Mouse (Mus musculus): ENCODE results near the gene Ccdc125.
"Not testable (repeated sequence)": the region's sequence is repeated elsewhere in the genome, so short reads cannot be mapped to it uniquely, and the experiment has no call there.

Gene Ccdc125

DNA sequence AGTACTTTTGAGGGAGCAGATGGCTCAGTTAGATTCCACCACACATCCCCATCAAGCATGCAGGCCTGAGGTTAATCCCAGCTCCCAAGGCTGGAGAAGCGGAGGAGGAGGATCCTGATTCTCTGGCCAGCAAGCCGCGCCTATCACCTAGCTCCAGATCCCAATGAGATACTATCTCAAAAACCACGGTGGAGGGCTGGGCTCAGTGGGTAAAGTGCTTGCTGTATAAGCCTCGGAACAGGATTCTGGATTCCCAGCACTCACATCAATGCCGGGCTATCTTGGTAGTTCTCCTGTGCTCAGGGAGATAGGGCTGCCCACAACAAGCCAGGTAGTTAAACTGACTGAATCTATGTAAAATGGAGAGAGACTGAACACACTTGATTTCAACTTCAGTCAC is 46.0 kb downstream of the Ccdc125 start:
- no peak for DNase-seq (ENCODE audit: extremely low read depth, insufficient read length, low spot score)

DNA sequence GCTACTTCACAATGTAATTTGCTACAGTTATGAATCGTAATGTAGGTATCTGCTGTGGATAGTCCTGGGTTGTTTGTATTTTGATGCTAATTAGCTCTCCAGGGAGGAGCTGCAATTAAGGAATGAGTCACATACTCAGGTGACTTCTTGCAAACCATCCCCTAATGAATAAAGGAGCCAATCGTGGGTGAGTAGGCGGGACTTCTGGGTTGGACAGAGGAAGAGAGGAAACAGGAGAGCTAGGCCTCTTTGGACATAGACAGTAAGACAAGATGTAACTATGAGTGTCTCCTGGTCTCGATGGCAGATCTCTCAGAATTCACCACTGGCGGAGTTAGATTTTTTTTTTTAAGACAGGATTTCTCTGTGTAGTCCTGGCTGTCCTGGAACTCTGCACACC is 52.1 kb downstream of the Ccdc125 start:
- DNase-seq (ENCODE audit: extremely low read depth, insufficient read length, low spot score): no peak

DNA sequence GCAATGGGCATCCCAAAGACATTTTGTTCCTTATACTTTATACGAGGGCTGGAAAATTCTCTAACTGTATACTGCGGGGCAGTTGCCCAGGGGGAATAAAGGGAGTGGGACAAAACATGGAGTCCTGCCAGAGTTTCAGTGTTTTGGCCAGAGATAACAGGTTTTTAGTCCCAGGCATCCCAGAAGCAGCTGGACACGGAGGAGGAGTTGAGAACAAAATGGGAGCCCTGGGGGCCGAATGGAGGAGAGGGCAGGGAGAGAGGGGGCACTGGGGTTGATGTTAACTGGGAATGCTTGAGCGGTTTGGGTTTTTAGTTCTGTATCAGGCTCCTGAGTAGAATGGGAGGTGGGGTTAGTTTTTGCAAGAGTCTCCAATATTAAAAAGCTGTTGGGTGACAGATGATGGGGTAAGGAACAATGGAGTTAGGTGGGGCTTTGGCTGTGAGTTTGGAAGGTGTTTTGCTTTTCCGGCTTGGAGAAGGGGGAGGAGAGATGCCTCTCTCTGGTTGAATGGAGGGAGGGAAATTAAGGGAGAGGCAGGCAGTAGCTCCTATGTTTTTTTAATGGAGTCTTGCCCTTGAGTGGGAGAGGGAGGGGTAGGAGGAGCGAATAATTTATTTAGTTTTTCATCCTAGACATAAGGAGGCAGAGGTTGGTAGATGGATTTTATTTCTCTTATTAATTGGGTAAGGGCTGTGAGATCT is 54.7 kb downstream of the Ccdc125 start:
- DNase-seq (ENCODE audit: extremely low read depth, insufficient read length, low spot score): no peak

DNA sequence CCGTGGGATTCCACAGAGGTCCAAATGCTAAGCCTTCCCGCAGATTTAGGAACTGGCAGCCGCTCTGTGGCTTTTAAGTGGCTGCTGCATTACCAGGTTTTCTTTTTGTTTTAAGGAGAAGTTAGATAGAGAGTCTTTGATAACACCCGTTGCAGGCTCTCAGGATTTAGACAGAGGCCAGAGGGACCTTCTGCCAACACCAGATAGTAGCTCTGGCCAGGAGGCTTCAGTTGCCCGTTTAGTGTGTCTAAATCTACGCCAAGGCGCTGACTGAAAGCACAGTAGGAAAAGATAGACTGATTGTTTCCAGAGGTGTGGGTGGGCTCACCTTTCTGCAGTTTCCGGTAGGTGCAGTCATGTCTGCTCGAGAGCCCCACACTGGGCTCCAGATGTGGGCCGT is 55.7 kb downstream of the Ccdc125 start:
- no peak for DNase-seq (ENCODE audit: extremely low read depth, insufficient read length, low spot score)

DNA sequence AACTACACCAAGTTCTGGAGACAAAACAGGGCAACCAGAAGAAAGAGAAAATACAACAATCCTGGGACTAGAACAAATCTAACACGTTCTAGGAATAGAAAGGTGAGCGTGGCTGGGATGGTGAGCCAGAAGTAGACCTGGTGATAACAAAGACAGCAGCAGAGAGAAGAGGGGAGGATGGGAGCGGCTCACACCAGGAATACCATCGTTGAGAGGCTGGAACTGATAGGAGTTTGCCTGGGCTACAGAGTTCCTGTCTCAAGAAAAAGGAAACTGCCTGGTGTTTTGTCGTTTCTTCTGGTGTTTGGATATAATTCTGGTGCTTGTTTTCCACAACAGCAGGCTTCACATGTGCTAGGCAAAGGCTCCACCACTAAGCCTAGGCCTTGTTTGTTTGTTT is 58.6 kb downstream of the Ccdc125 start:
- DNase-seq (ENCODE audit: extremely low read depth, insufficient read length, low spot score): no peak

DNA sequence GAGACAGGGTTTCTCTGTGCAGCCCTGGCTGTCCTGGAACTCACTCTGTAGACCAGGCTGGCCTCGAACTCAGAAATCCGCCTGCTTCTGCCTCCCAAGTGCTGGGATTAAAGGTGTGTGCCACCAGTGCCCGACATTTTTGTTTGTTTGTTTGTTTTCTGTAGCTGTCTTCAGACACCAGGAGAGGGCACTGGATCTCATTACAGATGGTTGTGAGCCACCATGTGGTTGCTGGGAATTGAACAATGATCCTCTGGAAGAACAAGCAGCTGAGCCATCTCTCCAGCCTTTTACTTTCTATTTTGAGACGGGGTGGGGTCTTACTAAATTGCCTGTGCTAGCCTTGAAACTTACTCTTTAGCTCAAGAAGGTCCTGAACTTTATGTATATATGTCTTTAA is 59.0 kb downstream of the Ccdc125 start:
- not testable (repeated sequence) for DNase-seq (ENCODE audit: extremely low read depth, insufficient read length, low spot score)

GRCm38 (mm10) chr13:100730153-100730860 is 60.8 kb downstream of the Ccdc125 start:
- DNase-seq (ENCODE audit: extremely low read depth, insufficient read length, low spot score): peak; percentile 8

- DNase-seq (ENCODE audit: extremely low read depth, insufficient read length, low spot score): peak; percentile 96
Observed at GRCm38 (mm10) chr13:100730861-100731176, 61.3 kb downstream of the Ccdc125 start, which contains the start of gene Cdk7. TSS of gene Cdk7 (minus strand) at chr13:100730939.

DNA sequence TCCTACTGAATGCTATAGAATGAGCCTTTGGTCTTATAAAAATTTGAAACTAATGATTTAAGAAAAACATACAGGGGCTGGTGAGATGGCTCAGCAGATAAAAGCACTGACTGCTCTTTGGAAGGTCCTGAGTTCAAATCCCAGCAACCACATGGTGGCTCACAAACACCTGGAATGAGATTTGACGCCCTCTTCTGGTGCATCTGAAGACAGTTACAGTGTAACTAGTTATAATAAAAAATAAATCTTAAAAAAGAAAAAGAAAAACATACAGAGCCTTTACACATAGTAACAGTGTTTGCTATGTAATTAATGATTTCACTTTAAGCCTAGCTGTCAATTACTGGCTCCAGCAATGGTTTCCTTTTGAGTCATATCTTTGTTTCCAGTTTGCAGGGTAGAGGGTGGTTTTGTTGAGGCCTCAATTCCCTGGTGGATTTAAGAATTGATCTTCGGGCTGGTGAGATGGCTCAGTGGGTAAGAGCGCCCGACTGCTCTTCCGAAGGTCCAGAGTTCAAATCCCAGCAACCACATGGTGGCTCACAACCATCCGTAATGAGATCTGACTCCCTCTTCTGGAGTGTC is 62.0 kb downstream of the Ccdc125 start:
- DNase-seq (ENCODE audit: extremely low read depth, insufficient read length, low spot score): peak; percentile 18

- no peak for DNase-seq (ENCODE audit: extremely low read depth, insufficient read length, low spot score)
Observed at GRCm38 (mm10) chr13:100732756-100733155, 63.2 kb downstream of the Ccdc125 start.

DNA sequence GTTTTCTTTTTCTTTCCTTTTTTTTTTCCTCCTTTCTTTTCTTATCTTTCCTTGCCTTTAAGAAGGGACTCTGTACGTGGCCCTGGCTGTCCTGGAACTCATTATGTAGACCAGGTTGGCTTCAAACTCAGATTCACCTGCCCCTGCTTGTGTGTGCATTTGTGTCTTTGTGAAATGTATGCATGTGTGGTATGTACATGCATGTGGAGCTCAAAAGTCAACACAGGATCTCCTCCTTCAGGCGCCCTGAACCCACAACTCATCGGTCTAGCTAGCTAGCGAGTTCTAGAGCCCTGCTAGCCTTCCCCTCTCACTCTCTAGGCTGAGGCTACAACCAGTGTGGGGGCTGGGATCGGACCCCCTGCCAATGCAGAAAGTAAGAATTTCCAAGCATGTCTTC is 73.3 kb downstream of the Ccdc125 start:
- no peak for DNase-seq (ENCODE audit: extremely low read depth, insufficient read length, low spot score)

- no peak for DNase-seq (ENCODE audit: extremely low read depth, insufficient read length, low spot score)
Observed at GRCm38 (mm10) chr13:100743346-100744035, 74.0 kb downstream of the Ccdc125 start.

- peak; percentile 91 for DNase-seq (ENCODE audit: extremely low read depth, insufficient read length, low spot score)
Observed at GRCm38 (mm10) chr13:100744036-100744744, 74.7 kb downstream of the Ccdc125 start, which contains the start of gene Mrps36. TSS of gene Mrps36 (minus strand) at chr13:100744659.

DNA sequence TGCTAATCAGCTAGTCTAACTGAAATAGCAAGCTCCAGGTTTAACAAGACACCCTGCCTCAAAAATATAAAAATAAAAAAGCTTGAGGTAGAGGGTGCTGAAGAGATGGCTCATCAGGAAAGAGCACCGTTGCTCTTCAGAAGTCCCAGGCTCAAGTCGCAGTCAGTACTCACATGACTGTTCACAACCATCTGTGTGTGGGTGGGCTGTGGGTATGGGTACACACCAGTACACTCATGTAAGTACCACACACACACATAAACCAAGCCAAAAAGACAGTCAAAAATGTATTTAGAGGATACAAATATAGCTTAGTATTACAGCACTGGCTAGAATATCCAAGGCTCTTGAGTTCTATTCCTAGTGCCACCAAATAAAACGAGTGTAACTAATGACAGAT is 76.6 kb downstream of the Ccdc125 start:
- no peak for DNase-seq (ENCODE audit: extremely low read depth, insufficient read length, low spot score)
